Mouse (Mus musculus): Measurements from ENCODE around the gene Trdmt1. TPM values are rescaled to one million over a fixed set of nuclear protein-coding genes. Genes with fewer than 3 reads are reported as not detected.

Trdmt1 gene
- polyA plus RNA-seq, 1 experiment from 2014 or later: 9.3 TPM

DNA sequence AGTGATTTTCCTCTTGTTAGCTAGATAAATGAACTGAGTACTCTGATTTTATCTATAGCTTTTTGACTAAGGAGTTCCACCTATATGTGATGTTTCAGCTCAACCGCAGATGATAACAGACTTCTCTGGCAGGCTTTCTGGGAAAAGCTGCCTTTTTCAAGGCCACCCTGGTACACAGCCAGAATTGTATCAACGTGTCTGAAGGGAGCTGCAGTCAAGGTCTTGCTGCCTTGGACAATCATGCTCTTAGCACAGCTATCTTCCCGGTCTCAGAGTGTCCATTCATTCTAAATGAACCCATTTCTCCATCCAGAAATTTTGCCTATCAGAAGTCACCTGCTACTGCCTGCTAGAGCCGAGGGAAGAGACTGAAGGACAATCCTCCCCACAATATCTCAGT, 16.9 kb downstream of the Trdmt1 start:
- no peaks in the 10 kb centered on the region for H3K27me3 ChIP-seq
- no peak overlapping the region for H3K4me2 ChIP-seq
- no peaks in the 10 kb centered on the region for H3K9me3 ChIP-seq
- no peak overlapping the region for H3K4me3 ChIP-seq (replicated peaks)
- no peak overlapping the region for H3K9ac ChIP-seq (replicated peaks)
- no peak overlapping the region for H3K27ac ChIP-seq
- 88% methylated on average over 4 of the region's 4 CpGs for WGBS
- no peaks in the 10 kb centered on the region for H3K4me1 ChIP-seq (replicated peaks)
- H3K36me3 ChIP-seq: no peaks in the 10 kb centered on the region
- no peak for ATAC-seq (ENCODE audit: insufficient number of reproducible peaks, insufficient read depth, low FRiP score, low TSS enrichment, low read depth)

GRCm38 (mm10) chr2:13527125-13527524, 17.3 kb downstream of the Trdmt1 start:
- no peaks in the 10 kb centered on the region for H3K9me3 ChIP-seq
- H3K4me1 ChIP-seq (replicated peaks): no peaks in the 10 kb centered on the region
- H3K4me2 ChIP-seq: no peak overlapping the region
- WGBS: 70% methylated on average over 2 of the region's 2 CpGs
- ATAC-seq (ENCODE audit: insufficient number of reproducible peaks, insufficient read depth, low FRiP score, low TSS enrichment, low read depth): no peak
- H3K27me3 ChIP-seq: no peaks in the 10 kb centered on the region
- no peak overlapping the region for H3K9ac ChIP-seq (replicated peaks)
- H3K27ac ChIP-seq: no peak overlapping the region
- no peaks in the 10 kb centered on the region for H3K36me3 ChIP-seq
- H3K4me3 ChIP-seq (replicated peaks): no peak overlapping the region

GRCm38 (mm10) chr2:13526205-13526604, 18.3 kb downstream of the Trdmt1 start:
- no peak overlapping the region for H3K27ac ChIP-seq
- no peaks in the 10 kb centered on the region for H3K36me3 ChIP-seq
- no peak for ATAC-seq (ENCODE audit: insufficient number of reproducible peaks, insufficient read depth, low FRiP score, low TSS enrichment, low read depth)
- no peaks in the 10 kb centered on the region for H3K27me3 ChIP-seq
- no peaks in the 10 kb centered on the region for H3K4me1 ChIP-seq (replicated peaks)
- no peak overlapping the region for H3K4me2 ChIP-seq
- H3K9me3 ChIP-seq: no peaks in the 10 kb centered on the region
- 91% methylated on average over 2 of the region's 2 CpGs for WGBS
- no peak overlapping the region for H3K9ac ChIP-seq (replicated peaks)
- H3K4me3 ChIP-seq (replicated peaks): no peak overlapping the region

DNA sequence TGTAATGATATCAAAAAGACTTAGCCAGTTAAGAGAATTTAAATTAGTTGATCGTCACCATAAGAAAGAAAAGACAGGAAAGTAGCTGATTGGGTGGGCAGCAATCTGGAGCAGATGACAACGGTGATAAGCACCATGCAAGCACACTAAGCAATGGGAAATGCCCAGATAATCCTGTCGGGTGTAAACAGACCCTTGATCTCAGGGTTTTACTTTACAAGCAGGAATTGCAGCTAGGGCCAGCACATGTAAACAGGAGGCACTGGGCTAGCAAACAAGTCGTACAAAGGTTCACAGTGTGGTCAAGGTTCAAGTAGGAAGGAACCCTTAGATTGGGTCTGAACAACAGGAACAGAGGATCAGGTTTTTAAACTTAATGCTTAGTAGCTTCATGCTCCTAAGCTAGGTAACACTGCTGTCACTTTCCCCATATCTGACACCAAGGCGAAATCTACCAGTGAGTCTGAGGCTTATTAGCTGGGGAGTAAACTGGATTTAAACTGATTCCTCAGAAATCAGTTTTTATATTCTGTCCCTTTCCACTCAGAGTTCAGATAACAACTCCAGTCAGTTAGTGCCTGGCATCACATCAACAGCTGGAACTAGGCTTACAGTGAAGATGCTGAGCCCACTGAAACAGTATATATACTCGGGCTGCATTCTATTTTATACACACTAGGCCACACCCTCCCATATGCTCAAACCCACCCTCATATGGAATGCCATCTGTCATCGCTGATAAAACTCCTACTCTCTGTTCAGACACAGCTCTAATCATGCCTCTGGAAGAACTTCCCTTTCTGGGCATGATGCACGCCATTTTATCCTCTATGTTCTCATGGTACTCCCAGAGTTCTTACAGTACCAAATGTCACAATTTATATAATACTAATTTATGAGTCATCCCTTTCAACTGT, 20.7 kb downstream of the Trdmt1 start:
- no peaks in the 10 kb centered on the region for H3K27me3 ChIP-seq
- no peak overlapping the region for H3K9ac ChIP-seq (replicated peaks)
- ATAC-seq (ENCODE audit: insufficient number of reproducible peaks, insufficient read depth, low FRiP score, low TSS enrichment, low read depth): no peak
- no peaks in the 10 kb centered on the region for H3K4me1 ChIP-seq (replicated peaks)
- H3K4me2 ChIP-seq: no peak overlapping the region
- 47% methylated on average over 8 of the region's 8 CpGs for WGBS
- 0 out of 2 replicates have a peak, but pooled peaks cover 5% of the 10 kb centered on the region for H3K36me3 ChIP-seq
- H3K4me3 ChIP-seq (replicated peaks): no peak overlapping the region
- no peak overlapping the region for H3K27ac ChIP-seq
- H3K9me3 ChIP-seq: no peaks in the 10 kb centered on the region

DNA sequence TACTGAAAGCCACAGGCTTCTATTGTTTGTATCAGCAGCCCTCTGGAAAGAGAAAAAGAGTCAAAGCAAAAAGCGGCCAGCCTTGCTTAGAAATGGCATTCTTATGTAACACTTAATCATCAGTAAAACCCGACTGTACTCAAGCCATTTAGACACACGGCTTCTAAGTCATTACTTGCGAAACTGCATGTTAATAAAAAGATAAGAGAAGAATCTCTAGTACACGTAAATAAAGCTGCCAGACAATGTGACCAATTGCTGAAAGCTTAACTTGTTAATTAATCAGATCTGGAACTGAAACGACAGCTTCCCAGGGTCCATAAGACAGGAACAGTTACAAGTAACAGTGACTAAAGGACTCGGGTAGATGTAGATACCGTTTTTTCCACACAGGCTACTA, 22.4 kb downstream of the Trdmt1 start:
- H3K4me2 ChIP-seq: no peak overlapping the region
- no peak overlapping the region for H3K4me3 ChIP-seq (replicated peaks)
- H3K36me3 ChIP-seq: 0 out of 2 replicates have a peak, but pooled peaks cover 8% of the 10 kb centered on the region
- H3K9me3 ChIP-seq: no peaks in the 10 kb centered on the region
- no peaks in the 10 kb centered on the region for H3K27me3 ChIP-seq
- no peak overlapping the region for H3K9ac ChIP-seq (replicated peaks)
- no peak overlapping the region for H3K27ac ChIP-seq
- no peaks in the 10 kb centered on the region for H3K4me1 ChIP-seq (replicated peaks)
- 55% methylated on average over 8 of the region's 8 CpGs for whole genome bisulfite sequencing
- ATAC-seq (ENCODE audit: insufficient number of reproducible peaks, insufficient read depth, low FRiP score, low TSS enrichment, low read depth): no peak

GRCm38 (mm10) chr2:13514949-13515348, 29.5 kb downstream of the Trdmt1 start:
- no peak for ATAC-seq (ENCODE audit: insufficient number of reproducible peaks, insufficient read depth, low FRiP score, low TSS enrichment, low read depth)
- 0 out of 2 replicates have a peak, but pooled peaks cover 11% of the 10 kb centered on the region for H3K36me3 ChIP-seq

GRCm38 (mm10) chr2:13502717-13503116, 41.8 kb downstream of the Trdmt1 start:
- 95% methylated on average over 2 of the region's 2 CpGs for WGBS
- ATAC-seq (ENCODE audit: insufficient number of reproducible peaks, insufficient read depth, low FRiP score, low TSS enrichment, low read depth): no peak
- no peaks in the 10 kb centered on the region for H3K4me1 ChIP-seq (replicated peaks)
- H3K27me3 ChIP-seq: no peaks in the 10 kb centered on the region
- no peak overlapping the region for H3K4me3 ChIP-seq (replicated peaks)
- no peaks in the 10 kb centered on the region for H3K9me3 ChIP-seq
- no peak overlapping the region for H3K27ac ChIP-seq
- no peak overlapping the region for H3K9ac ChIP-seq (replicated peaks)
- no peaks in the 10 kb centered on the region for H3K36me3 ChIP-seq
- H3K4me2 ChIP-seq: no peak overlapping the region

More at GRCm38 (mm10) chr2:13514949-13515348, 29.5 kb downstream of the Trdmt1 start:
- 74% methylated on average over 4 of the region's 4 CpGs for WGBS
- H3K27me3 ChIP-seq: no peaks in the 10 kb centered on the region
- H3K4me3 ChIP-seq (replicated peaks): no peak overlapping the region
- H3K9ac ChIP-seq (replicated peaks): no peak overlapping the region
- no peaks in the 10 kb centered on the region for H3K4me1 ChIP-seq (replicated peaks)
- H3K27ac ChIP-seq: no peak overlapping the region
- H3K4me2 ChIP-seq: no peak overlapping the region
- H3K9me3 ChIP-seq: no peaks in the 10 kb centered on the region

- no peaks in the 10 kb centered on the region for H3K27me3 ChIP-seq
- no peaks in the 10 kb centered on the region for H3K36me3 ChIP-seq
- no peak overlapping the region for H3K27ac ChIP-seq
- no peak for ATAC-seq (ENCODE audit: insufficient number of reproducible peaks, insufficient read depth, low FRiP score, low TSS enrichment, low read depth)
- no peak overlapping the region for H3K9ac ChIP-seq (replicated peaks)
- no peaks in the 10 kb centered on the region for H3K4me1 ChIP-seq (replicated peaks)
- no peaks in the 10 kb centered on the region for H3K9me3 ChIP-seq
- H3K4me2 ChIP-seq: no peak overlapping the region
- WGBS: 19% methylated on average over 5 of the region's 5 CpGs
- no peak overlapping the region for H3K4me3 ChIP-seq (replicated peaks)
Observed at GRCm38 (mm10) chr2:13501553-13501952, 42.9 kb downstream of the Trdmt1 start.

GRCm38 (mm10) chr2:13500298-13500999, 44.0 kb downstream of the Trdmt1 start:
- no peak for ATAC-seq (ENCODE audit: insufficient number of reproducible peaks, insufficient read depth, low FRiP score, low TSS enrichment, low read depth)
- Histone ChIP-seq H3K9me3 (no peaks in the 10 kb centered on the region), H3K4me2 (no peak overlapping the region), H3K4me3 (replicated peaks) (no peak overlapping the region), H3K9ac (replicated peaks) (no peak overlapping the region), H3K36me3 (no peaks in the 10 kb centered on the region), H3K27me3 (no peaks in the 10 kb centered on the region), H3K4me1 (replicated peaks) (no peaks in the 10 kb centered on the region), H3K27ac (no peak overlapping the region)
- WGBS: 82% methylated on average over 5 of the region's 5 CpGs

GRCm38 (mm10) chr2:13499196-13499595, 45.3 kb downstream of the Trdmt1 start:
- Histone ChIP-seq H3K9ac (replicated peaks) (no peak overlapping the region), H3K4me1 (replicated peaks) (no peaks in the 10 kb centered on the region), H3K9me3 (no peaks in the 10 kb centered on the region), H3K36me3 (no peaks in the 10 kb centered on the region), H3K4me2 (no peak overlapping the region), H3K4me3 (replicated peaks) (no peak overlapping the region), H3K27me3 (no peaks in the 10 kb centered on the region), H3K27ac (no peak overlapping the region)
- no peak for ATAC-seq (ENCODE audit: insufficient number of reproducible peaks, insufficient read depth, low FRiP score, low TSS enrichment, low read depth)
- WGBS: 83% methylated on average over 7 of the region's 7 CpGs

DNA sequence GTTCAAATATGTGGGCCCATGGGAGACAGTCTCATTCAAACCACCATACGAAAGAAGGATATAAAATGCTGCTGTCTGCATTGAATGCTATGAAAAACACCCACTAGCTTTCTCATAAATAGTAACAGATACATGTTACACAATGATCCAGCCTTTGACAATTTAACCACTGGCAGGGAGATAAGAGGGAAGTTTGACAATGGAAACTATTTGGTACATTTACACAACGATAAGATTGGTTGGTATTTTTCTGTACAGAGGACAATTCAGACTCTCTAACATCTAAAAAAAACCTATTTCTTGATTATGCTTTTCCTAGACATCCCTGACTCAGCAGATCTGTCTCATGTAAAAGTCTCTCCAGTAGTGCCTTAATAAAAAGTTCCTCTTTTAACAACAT, 48.4 kb downstream of the Trdmt1 start:
- 77% methylated on average over 2 of the region's 2 CpGs for WGBS
- H3K4me3 ChIP-seq (replicated peaks): no peak overlapping the region
- no peak for ATAC-seq (ENCODE audit: insufficient number of reproducible peaks, insufficient read depth, low FRiP score, low TSS enrichment, low read depth)
- no peaks in the 10 kb centered on the region for H3K27me3 ChIP-seq
- no peak overlapping the region for H3K9ac ChIP-seq (replicated peaks)
- H3K4me2 ChIP-seq: no peak overlapping the region
- no peak overlapping the region for H3K27ac ChIP-seq
- H3K9me3 ChIP-seq: no peaks in the 10 kb centered on the region
- H3K36me3 ChIP-seq: no peaks in the 10 kb centered on the region
- peaks cover 9% of the 10 kb centered on the region for H3K4me1 ChIP-seq (replicated peaks)

Data from limb, embryonic 12.5 days (tissue).